Mouse (Mus musculus) MEL-GATA-1-ER (cell line): Measurements from ENCODE around the gene Zfp710.
"Not testable (repeated sequence)": the region's sequence is repeated elsewhere in the genome, so short reads cannot be mapped to it uniquely, and the experiment has no call there.

Source experiments
- DNase-seq: peaks from one replicate; pipeline ENCODE4 v3.0.0-alpha.2; 2012; ENCODE audit warnings: low read depth; ENCODE audit errors: extremely low read depth

Zfp710 gene

DNA sequence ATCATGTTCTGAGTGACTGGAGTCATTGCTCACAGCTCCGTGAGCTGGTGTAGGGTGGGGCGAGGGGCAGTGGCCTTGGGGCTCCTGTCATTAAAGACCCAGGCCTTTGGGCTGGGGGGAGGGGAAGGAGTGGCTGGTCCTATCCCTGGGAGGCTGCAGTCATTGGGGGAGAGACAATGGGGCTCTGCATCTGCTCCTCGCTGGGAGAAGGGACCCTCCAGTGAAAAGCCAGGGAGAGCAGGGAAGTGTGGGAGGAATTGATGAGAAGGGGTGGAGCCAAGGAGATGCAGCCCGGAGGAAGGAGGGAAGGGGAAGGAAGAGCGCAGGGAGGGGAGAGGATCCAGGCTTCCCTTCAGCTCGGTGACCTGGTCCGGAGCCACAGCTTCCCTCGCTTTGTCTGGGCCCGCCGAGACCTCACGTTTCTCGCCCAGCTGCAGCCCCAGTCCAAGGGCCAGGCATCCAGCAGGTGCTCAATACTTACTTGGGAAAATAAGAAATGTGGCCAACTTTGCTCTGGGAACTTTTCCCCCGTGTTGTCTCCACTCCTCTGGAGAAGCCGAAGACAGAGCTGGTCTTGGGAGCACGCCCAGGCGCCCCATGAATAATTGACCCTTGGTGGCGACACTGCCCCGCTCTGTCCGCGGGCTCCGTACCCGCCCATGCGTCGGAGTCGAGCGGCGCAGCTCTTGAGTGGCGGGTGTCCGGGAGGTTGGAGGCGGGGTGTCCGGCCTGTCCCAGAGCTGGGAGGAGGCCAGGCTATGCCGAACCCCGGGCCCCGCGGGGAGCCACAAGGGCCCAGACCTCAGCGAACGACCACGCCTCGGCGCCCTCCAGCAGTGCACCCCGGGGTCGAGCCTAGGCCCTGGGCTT lies at the start of gene Zfp710:
Zfp710 (plus strand) TSS at position 294 of the 870 bp plus-strand sequence.
- DNase-seq: no peak

DNA sequence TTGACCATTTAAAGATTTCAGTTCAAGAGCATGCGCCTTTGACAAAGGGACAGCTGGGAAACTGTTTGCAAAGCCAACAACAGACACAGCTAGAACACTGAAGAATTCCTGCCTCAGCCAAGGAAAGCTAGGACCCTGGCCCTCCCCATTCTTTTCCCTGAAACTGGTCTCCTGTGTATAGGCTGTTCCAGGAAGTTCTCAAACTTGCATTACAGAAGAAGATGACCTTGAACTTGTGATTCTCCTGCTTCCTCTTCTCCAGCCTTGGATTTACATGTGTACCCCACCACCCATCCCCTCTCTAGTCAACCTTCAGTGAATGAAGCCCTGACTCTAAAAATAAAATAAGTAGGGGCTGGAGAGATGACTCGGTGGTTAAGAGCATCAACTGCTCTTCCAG lies 49.3 kb upstream of the Zfp710 start:
- no peak for DNase-seq

DNA sequence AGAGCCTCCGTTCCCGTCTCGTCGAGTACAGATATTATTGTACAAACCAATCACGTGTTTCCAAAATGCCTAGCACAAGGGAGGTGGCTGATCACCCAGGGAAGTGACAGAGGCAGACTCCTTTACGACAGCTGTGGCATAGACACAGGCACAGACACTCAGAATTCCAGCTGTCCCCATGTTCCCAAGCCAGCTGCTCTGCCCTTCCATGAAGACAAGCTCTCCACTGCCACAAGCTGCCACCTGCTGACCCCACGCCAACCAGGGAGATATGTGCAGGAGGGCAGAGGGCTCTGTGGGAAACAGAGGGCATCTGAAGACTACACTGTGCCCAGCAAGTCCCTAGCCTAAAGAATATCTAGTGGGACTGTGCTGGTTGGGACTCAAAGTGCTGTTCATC lies 37.9 kb upstream of the Zfp710 start:
- DNase-seq: no peak

DNA sequence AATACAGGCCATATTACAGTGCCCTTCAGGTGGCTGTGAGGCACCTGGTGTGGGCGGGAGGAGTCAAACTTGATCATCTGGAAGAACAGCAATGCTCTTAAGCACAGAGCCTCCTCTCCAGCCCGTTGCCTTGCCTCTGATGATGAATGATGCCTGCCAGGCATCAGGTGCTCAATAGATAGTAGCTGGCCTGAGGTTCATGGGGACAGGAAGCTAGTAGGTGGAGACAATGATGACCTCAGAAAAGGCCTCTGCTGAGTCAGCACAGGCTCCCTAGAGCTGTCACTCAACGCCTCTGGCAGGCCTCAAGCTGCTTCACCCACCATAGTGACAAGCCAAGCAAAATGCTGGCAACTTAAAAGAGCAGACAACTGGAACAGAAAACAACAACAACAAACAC lies 36.9 kb upstream of the Zfp710 start:
- DNase-seq: no peak

DNA sequence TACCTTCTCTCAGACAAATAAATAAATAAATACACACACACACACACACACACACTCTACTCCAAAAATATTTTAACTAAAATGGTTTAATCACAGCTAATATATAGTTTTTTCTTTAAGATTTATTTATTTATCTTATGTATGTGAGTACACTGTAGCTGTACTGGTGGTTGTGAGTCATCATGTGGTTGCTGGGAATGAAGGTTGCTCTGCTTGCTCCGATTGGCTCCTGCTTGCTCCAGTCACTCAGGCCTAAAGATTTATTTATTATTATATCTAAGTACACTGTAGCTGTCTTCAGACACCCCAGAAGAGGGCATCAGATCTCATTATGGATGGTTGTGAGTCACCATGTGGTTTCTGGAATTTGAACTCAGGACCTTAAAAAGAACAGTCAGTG lies 36.1 kb upstream of the Zfp710 start:
- DNase-seq: not testable (repeated sequence)

DNA sequence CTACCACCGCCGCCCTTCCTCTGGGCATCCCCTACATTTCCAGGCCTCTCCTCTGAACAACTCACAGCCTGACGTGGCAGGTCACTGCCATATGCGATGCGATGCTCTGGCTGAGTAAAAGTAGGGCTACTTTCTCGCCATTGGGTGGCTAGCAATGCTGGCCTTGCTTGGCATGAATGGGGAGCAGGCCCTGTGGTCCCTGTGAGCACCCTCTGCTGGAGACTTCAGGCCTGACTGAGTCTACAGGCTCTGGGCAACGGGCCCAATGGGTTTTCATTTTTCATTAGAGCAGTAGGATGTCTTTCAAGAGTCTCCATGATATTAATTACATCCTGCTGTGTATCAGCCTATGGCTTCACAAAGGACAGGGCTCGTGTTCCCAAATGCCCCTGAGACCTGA lies 30.1 kb upstream of the Zfp710 start:
- no peak for DNase-seq

DNA sequence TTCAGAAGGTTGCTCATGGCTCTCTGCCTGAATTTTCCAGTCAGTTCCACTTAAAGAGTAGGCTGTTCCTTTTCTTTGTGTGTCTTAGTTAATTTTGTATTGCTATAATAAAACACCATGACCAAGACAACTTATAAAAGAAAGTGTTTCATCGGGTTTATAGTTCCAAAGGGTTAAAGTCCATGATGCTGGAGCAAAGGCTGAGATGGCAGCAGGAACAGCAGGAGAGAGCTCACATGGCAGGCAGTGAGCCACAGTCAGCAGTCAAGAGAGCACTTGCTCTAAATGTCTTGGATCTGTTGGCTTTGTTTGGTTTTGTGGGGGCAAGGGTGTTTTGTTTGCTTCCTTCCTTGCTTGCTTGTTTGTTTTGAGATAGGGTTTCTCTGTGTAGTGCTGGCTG lies 26.9 kb upstream of the Zfp710 start:
- DNase-seq: no peak

DNA sequence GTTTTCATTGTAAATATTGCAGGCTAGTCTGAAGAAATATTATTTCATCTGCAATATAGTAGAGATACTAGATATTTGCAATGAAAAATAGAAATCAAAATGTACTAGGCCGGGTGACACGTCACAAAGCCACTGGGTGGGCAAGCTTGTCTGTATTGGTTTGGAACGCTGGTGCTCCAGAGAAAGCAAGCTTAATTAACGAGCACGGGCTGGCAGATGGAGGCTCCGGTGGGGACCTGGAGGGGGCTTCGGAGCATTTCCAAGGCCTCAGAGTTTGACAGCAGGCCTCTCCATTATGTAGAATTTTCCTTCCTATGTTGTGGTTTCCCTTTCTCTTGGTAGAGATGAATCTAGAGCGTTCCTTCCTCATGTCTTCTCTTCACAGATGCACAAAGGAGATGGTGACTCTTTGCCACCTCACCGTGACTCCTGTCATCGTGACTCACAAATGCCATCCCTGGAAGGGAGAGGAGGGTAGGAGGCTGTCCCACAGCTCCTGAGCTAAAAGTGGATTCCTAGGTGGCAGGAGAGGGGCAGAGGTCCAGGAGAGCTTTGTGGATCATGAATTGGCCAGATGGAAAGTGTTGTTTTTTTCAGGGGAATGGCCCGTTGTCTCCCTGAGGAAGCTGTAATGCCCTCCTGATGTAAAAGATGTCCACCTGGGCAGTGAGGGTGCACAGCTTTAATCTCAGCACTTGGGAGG lies 22.1 kb upstream of the Zfp710 start:
- no peak for DNase-seq

DNA sequence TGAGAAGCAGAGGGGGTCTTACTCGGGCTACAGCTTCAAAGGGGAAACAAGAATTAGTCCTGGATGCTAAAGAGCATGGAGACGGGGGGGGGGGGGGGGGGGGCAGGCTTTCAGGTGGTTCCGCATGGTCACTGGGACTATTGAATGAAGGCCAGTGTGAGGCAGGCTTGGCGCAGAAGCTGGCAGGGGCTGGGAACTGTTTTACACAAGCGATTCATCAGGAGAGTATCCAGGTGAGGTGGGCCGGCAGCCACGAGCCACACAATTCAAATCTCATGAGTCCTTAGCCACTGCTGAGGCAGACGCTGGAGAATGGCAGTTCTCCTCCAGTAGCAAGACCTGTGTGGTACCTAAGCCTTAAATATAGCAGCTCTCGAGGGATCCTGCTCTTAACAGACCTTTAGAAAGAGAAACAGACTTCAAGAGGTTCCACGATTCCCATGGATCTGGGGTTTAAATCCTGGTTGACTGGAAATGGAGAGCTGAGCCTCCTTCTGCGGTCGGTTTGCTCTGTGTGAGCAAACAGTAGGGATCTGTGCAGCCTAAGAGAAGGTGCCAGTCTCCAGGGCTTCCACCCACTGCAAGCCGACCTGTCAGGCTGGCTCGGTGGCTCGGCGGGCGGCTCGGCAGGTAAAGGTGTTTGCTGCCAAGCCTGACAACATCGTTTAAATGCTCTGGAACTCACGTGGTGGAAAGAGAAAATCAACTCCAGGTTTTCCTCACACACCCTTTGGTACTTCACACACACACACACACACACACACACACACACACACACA lies 19.6 kb upstream of the Zfp710 start:
- DNase-seq: no peak

DNA sequence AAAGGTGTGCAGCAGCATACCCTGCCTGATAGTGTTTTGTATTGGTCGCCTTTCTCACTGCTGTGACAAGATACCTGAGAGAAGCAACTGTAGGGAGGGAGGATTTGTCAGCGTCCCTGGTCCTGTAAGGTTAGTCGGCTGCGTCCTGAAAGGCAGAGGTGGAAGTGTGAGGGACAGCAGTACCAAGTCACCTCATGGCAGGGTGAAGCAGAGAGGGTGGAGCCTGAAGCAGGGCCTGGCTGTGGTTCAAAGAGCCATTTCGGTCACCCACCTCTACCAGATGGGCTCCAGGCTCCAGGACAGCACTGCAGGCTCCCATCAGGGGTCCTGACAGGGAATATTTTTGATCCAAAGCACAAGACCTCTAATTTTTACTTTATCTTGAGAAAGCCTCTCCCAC lies 13.9 kb upstream of the Zfp710 start:
- no peak for DNase-seq

DNA sequence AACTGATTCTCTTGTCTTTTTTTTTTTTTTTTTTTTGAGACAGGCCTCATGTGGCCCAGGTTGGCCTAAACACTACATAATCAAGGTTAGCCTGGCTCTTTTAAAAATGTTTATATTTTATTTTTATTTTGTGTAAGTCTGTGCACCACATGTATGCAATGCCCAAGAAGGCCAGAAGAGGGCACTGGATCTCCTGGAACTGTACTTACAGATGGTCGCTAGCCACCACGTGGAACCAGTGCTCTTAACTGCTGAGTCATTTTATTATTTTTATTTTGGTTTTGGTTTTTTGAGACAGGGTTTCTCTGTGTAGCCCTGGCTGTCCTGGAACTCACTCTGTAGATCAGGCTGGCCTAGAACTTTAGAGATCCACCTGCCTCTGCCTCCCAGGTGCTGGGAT lies 13.1 kb upstream of the Zfp710 start:
- peak; percentile 83 for DNase-seq

DNA sequence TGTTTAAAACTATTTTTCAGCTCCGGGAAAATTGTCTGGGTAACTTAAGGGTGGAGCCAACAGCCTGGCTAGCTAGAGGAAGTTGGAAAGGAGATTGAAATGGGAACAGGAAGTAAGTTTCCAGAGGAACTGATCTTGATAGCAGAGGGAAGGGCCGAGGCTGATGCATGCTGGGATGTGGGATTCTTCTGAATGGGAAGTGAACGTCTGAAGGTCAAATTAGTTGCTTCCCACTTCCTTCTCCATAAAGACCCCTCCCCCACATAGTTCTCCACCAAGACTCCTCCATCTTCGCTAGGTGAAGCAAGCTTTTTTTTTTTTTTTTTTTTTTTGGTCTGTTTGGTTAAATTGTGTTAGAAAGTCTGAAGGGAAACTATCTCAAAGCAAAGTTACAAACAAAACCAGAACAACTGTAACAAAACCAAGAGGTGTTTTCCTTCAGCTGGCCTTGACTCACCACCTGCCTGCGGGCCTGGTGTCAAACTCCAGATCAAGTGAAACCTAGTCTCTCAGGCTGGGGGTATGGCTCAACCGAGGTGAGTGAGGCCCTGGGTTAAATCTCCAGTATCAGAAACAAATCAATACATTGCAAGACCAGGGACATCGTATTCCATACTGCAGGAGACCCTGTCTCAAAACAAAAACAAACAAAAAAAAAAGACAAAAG lies 10.6 kb upstream of the Zfp710 start:
- peak; percentile 70 for DNase-seq

DNA sequence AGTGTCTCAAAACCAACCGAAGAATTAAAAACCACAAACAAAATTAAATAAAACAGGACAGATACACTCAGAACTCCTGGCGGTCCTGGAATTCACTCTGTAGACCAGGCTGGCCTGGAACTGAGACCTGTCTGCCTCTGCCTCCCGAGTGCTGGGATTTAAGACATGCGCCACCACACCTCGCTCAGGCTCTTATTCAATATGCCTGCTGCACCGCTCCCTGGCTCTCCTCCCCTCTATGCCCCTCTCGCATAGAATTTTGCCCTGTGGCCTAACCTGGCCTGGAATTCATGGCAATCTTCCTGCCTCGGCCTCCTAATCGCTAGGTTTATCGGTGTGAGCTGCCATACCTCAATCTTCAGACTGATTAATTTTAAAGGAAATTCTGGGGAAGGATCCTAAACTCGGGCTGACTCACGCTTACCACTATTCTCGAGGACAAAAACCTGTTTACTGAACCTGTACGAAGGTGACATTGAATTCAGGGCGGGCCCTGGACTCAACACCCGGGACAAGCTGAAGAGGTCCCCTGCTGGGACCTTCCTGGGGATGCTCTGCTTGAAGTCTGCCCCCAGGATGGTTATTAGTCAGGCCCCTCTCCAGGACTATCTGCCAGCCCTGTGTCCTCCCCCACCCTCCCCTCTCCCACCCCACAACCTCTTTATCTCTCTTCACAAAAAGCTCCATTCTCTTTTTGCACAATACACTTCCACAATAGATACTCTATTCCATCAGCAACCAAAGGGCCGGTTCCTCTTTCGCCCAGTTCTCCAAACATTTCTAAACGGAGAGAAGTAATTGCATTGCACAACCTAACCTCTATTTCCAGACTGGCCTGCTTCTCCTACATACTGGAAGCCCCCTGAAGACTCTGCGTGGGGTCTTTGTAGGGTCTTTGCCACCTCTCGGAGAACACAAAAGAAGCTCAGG lies 9.5 kb upstream of the Zfp710 start:
- DNase-seq: no peak

DNA sequence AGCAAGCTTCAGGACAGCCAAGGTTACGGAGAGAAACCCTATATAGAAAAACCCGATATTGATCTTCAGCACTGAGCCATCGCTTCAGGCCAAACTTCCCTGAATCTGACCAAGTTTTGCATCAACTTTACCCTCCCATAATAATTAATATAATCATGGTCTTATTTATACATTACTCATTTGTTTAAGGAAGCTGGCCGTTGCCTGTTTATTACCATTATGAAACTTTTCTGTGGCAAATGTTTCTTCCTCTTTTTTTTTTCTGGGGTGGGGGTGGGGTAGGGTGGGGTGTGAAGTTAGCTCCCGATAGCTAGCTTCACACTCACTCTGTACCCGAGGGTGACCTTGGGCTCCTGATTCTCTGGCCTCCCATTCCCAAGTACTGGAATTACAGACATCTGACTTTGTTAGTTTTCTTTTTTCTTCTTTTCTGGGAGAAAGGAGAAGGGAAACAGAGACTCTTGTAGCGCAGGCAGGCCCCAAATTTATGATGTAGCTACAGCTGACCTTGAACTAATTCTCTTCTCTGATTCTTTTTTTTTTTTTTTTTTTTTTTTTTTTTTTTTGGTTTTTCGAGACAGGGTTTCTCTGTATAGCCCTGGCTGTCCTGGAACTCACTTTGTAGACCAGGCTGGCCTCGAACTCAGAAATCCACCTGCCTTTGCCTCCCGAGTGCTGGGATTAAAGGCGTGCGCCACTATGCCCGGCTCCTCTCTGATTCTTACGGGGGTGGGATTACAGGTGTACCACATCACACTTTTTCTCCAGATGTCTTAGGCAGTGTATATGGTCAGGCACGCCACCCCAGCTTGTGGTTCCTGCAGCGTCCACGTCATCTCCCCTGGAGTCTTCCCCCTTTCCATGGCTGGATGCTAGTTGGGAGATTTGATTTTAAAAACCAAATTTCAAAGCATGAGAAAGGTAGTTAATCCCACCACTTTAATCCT lies 5.8 kb upstream of the Zfp710 start:
- DNase-seq: peak; percentile 75

DNA sequence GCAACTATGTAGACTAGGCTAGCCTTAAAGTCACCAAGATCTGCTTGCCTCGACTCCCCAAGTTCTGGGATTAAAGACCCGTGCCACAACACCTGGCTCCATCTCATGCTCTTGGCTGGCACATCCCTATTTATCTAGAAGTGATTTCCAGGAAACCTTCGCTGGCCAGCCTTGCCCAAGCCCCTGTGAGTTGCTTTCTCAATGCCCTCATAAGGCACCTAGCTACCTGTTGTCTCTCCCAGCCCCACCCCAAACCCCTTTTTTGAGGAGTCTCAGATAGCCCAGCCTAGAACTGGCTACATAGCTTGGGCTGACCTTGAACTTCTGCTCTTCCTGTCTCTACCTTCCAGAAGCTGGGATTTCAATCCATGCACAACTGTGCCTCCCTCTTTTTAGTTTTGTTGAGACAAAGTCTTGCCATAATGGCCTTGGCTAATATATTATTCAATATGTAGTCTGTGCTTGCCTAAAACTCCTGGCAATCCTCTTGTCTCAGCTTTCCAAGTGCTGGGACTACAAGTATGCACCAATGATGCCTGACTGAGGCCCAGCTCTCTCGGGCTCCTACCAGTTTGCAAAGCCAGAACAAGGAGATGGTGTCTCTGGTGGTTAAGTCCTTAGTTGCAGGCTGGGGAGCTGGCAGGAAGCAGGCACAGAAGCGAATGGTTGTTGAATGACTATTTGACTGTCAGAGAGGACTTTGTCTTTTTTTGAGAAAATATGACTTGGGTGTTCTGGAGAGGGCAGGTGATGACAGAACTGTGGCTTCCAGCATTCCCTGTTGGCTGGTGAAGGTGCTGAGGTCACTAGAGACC lies 786 bp upstream of the Zfp710 start:
- DNase-seq: no peak

DNA sequence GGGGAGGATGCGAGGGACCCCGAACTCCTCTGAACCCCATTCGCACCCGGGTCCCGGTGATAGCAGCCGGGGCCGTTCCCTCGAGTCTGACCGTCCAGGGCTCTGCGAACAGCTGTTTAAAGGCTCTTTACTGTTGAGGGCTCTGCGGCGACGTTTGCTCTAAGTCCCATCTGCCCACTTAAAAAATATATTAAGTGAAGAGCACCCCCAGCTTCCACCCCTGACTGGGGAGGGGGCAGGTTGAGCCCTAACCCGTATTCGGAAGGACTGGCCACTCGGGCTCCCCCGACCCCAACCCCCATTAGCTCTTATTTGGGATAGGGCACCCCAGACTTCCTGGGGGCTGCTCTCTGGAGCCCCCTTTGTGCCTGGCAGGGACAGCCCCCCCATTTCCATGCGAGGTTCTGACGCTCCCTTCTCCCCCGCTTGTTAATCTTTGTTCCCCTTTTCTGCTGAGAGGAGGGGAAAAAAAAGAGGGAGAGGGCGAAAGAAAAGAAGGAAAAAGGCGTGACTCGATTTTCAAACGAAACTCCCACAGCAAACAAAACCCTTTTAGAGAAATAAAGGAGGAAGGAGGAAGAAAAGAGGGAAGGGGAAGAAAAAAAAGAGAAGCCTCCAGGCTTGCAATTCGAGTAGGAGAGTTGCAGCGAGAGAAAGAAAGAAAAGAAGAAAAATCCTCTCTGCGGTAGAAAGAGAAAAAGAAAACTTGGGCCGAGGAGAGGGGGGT lies 940 bp downstream of the Zfp710 start:
- no peak for DNase-seq

DNA sequence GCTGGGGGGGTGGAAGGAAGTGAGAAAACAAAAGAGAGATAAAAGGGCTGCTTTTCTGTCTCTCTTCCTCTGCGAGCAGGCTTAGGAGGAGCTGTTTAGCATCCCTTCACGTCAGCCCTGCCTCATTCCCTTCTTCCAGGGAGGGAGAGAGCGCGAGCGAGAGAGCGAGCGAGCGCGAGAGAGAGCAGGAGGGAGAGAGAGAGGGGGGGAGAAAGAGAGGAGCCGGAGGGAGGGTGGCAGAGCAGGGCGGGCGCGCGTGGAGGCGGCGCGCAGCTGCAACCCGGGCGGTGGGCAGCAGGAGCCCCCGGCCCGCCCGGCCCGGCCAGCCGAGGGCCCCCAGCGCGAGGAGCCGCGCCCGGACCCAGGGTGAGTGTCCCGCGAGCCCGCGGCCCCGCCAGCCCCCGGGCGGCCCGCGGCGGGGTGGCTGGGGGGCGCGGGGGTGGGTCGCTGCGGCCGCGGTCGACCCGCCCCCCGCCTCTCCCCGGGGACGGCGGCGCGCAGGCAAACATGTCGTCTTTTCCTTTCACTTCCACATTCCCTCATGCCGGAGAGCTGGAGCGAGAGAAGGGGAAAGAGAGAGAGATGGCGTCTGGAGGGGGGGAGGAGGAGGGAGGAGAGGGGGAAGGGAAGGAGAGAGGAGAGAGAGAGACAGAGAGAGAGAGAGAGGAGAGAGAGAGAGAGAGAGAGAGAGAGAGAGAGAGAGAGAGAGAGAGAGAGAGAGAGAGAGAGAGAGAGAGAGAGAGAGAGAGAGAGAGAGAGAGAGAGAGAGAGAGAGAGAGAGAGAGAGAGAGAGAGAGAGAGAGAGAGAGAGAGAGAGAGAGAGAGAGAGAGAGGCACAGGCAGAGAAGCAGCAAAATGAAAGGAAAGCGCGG lies 1.7 kb downstream of the Zfp710 start:
- no peak for DNase-seq
